Comparison of ENCODE assay signal across 9 mouse cellular contexts in genomic region chr12:75594404-75594803, GRCm38 (mm10). TPM values are rescaled to one million over a fixed set of nuclear protein-coding genes. Genes with fewer than 3 reads are reported as not detected.
DNase-seq lines count a peak whose midpoint lies in the region; ATAC-seq and TF ChIP-seq lines count a peak whose summit lies in the region.
"Had no signal": no experiment of that assay in that cellular context is flagged by ENCODE, and none has a peak within 500 bp of the region (broad histone marks: within the 10 kb centered on the region; RNA-seq: fewer than 3 reads in every experiment).

No protein-coding gene starts in this region.

- peak overlapping the region; percentile 91 for H3K4me2 ChIP-seq in heart, embryonic 13.5 days
- H3K4me2 ChIP-seq in hindbrain, embryonic 14.5 days (replicated peaks), result peak overlapping the region; percentile 88
- H3K4me2 ChIP-seq in midbrain, embryonic 12.5 days (replicated peaks), result peak overlapping the region; percentile 88

- ATAC-seq in heart, embryonic 13.5 days (ENCODE audit: extremely low read depth, insufficient number of reproducible peaks, low FRiP score, low TSS enrichment), result no peak
- no peak for ATAC-seq in hindbrain, embryonic 14.5 days (ENCODE audit: low FRiP score)
- ATAC-seq in midbrain, embryonic 12.5 days (ENCODE audit: low FRiP score, low read depth), result no peak

- TF ChIP-seq CTCF in cortical plate, adult 2 months (IDR thresholded peaks at IDR 0.05; ENCODE audit: extremely low read depth, insufficient read depth, low read length), result no peak

- H3K9ac ChIP-seq in heart, embryonic 13.5 days, result peak overlapping the region; percentile 99
- peak overlapping the region; percentile 98 for H3K9ac ChIP-seq in hindbrain, embryonic 14.5 days
- no peak overlapping the region; the same call in 1 of the 2 replicates for H3K9ac ChIP-seq in midbrain, embryonic 12.5 days (replicated peaks)

- H3K27me3 ChIP-seq in heart, embryonic 13.5 days (replicated peaks), result no peaks in the 10 kb centered on the region
- no peaks in the 10 kb centered on the region for H3K27me3 ChIP-seq in hindbrain, embryonic 14.5 days (ENCODE audit: control insufficient read depth, insufficient read depth, low read length)
- no peaks in the 10 kb centered on the region for H3K27me3 ChIP-seq in midbrain, embryonic 12.5 days

- no peak for TF ChIP-seq POLR2A in cortical plate, adult 2 months (IDR thresholded peaks at IDR 0.05; ENCODE audit: extremely low read depth, insufficient read depth, low read length)

- H3K36me3 ChIP-seq in heart, embryonic 13.5 days, result peaks cover 34% of the 10 kb centered on the region
- peaks cover 33% of the 10 kb centered on the region for H3K36me3 ChIP-seq in hindbrain, embryonic 14.5 days (replicated peaks; ENCODE audit: control insufficient read depth, insufficient read depth)
- peaks cover 30% of the 10 kb centered on the region for H3K36me3 ChIP-seq in midbrain, embryonic 12.5 days

- H3K4me1 ChIP-seq in heart, embryonic 13.5 days, result peaks cover 18% of the 10 kb centered on the region
- peaks cover 4% of the 10 kb centered on the region for H3K4me1 ChIP-seq in cortical plate, adult 2 months (ENCODE audit: control insufficient read depth, insufficient read depth, low read length)
- peaks cover 12% of the 10 kb centered on the region for H3K4me1 ChIP-seq in hindbrain, embryonic 14.5 days (replicated peaks; ENCODE audit: control insufficient read depth, insufficient read depth, low read length)
- H3K4me1 ChIP-seq in midbrain, embryonic 12.5 days, result peaks cover 20% of the 10 kb centered on the region

- H3K27ac ChIP-seq in heart, embryonic 13.5 days (replicated peaks), result no peak overlapping the region
- no peak overlapping the region for H3K27ac ChIP-seq in cortical plate, adult 2 months (ENCODE audit: insufficient read depth, low read length)
- H3K27ac ChIP-seq in hindbrain, embryonic 14.5 days, result no peak overlapping the region
- H3K27ac ChIP-seq in midbrain, embryonic 12.5 days (replicated peaks), result no peak overlapping the region

- no peak for DNase-seq in heart, postnatal 25 days (ENCODE audit: low spot score)
- no peak for DNase-seq in hindbrain, embryonic 14.5 days (ENCODE audit: low spot score)
- no peak for DNase-seq in cerebellum, adult 9-11 months
- no peak for DNase-seq in urinary bladder, adult 18-20 months (ENCODE audit: low spot score in 2 of 2)
- no peak for DNase-seq in kidney, adult 9 months
- DNase-seq: right cerebral cortex, postnatal 4 days had no signal

- intact Hi-C loops in heart, postnatal 25 days (cut with DNase I), result loop anchor here (10.0 kb wide), 1 partner anchor 180 kb away; no protein-coding TSS in a partner anchor

- WGBS in heart, embryonic 13.5 days, result 40% methylated on average over 5 of the region's 5 CpGs
- WGBS in hindbrain, embryonic 14.5 days, result 43% methylated on average over 5 of the region's 5 CpGs
- WGBS in midbrain, embryonic 12.5 days, result 48% methylated on average over 5 of the region's 5 CpGs

- no peaks in the 10 kb centered on the region for H3K9me3 ChIP-seq in heart, embryonic 13.5 days
- H3K9me3 ChIP-seq in hindbrain, embryonic 14.5 days (ENCODE audit: control insufficient read depth, low read length), result no peaks in the 10 kb centered on the region
- H3K9me3 ChIP-seq in midbrain, embryonic 12.5 days, result no peaks in the 10 kb centered on the region

- peak overlapping the region; percentile 99 for H3K4me3 ChIP-seq in heart, embryonic 13.5 days
- peak overlapping the region; percentile 67; the same call in 1 of the 2 replicates for H3K4me3 ChIP-seq in cortical plate, adult 2 months (ENCODE audit: insufficient read depth, low read length)
- peak overlapping the region; percentile 100 for H3K4me3 ChIP-seq in hindbrain, embryonic 14.5 days (replicated peaks; ENCODE audit: low read length)
- H3K4me3 ChIP-seq in midbrain, embryonic 12.5 days, result peak overlapping the region; percentile 100

RNA-seq across cellular contexts. Expression of gene Ppp2r5e, which starts 1.6 kb away (rescaled TPM):
- polyA plus RNA-seq in heart, embryonic 13.5 days (2015; fragmentation: Nextera tagmentation; extraction: Ambion mirVana), result 8.5 and 8.8 TPM in 2 replicates
- total RNA-seq in heart, postnatal 25 days (2021), result 10 to 100 TPM; 32.0 to 33.8 TPM
- polyA plus RNA-seq in cortical plate, adult 2 months (2012; rRNA removed), result 34.9 and 35.7 TPM in 2 replicates
- polyA plus RNA-seq in hindbrain, embryonic 14.5 days (2014; fragmentation: Nextera tagmentation; extraction: Ambion mirVana), result 25.6 and 27.1 TPM in 2 replicates
- 25.3 and 29.1 TPM in 2 replicates for polyA plus RNA-seq in midbrain, embryonic 12.5 days (2016; fragmentation: Nextera tagmentation; extraction: Ambion mirVana)
